Mouse (Mus musculus) heart, postnatal 36 days (tissue): Measurements from ENCODE around the gene Pcbp3. TPM values are rescaled to one million over a fixed set of nuclear protein-coding genes. Genes with fewer than 3 reads are reported as not detected.

ENCODE experiments used
- DNase-seq, 2 experiments: peaks; one replicate each; pipeline ENCODE4 v3.0.0; 2021 to 2022
- intact Hi-C: fragments of 180-260 bp; cut with DNase I; formaldehyde crosslinking; loops from one replicate; pipeline ENCODE4 v1.15.1; 2025
- total RNA-seq, 2 experiments: library from RNA; stranded (reverse); gene quantifications; 2 replicates each; pipeline ENCODE4 v1.2.3; 2021

The Pcbp3 gene
- total RNA-seq, 2 experiments from 2014 or later, result 2.4 to 4.9 TPM

DNA sequence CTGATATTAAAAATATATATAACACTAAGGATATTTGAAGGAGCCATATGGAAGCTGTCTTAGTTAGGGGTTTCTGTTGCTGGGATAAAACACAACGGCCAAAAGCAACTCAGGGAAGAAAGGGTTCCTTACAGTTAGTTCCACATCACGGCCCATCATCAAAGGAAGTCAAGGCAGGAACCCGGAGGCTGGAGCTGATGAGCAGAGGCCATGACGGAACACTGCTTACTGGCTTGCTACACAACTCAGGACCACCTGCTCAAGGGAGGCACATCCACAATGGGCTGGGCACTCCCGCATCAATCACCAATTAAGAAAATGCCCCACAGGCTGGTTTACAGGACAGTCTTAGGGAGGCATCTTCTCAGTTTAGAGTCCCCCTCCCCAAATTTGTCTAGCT lies 26.9 kb downstream of the Pcbp3 start:
- no peak for DNase-seq
- intact Hi-C loops, result no loop called here

DNA sequence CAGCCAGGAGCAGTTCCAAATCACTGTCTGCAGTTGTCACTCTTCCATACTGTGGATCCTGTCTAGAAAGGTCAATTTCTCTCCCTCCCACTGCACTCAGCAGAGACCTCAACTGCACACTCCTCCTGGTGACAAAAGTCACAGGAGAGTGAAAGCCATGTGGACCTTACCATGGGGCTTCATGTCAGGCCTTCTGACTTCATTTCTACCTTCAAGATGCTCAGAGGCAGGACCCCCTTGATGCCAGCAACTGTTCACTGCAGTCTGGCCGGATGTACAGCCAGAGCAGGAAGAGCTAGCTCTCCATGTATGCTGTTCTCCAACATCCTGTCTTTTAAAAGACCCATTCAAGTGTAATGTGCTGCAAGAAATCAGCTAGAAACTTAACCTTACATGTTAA lies 29.9 kb downstream of the Pcbp3 start:
- intact Hi-C loops, result no loop called here
- no peak for DNase-seq

DNA sequence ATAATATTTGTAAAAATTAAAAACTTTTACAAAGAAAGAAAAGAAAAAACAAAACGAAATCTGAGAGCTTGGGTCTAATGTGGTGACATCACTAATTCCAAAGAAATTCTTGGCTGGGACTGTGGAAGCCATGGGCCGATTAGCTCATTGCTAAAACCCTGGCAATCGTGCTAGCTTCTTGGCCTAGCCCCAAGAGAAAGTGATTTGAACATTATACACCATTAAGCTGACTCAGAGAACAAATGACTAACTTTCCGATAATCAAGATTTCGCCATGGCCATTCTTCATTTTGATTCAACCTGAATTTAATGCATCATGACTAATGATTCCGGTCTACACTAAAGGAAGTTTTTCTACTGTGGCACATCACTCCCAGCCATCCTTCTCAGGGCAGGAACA lies 30.6 kb downstream of the Pcbp3 start:
- DNase-seq, result peak; percentile 55 to 72
- intact Hi-C loops, result no loop called here

DNA sequence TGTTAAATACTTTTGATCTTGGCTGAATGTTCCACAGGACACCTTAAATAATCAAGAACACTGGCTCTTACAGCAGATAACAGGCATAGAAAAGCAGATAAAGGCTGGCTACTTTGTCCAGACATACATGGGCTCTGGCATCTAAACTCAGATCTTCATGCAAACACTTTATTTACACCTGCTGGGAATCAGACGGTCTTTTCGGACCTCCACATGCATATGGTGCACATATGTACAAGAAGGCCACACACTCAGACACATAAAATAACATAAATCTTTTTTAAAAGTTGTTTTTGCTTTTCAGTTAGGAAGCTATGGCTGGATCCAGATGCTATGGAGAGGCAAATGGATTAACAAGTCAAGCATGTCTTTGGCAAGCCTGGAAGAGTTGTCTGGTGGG lies 37.2 kb downstream of the Pcbp3 start:
- no peak for DNase-seq
- intact Hi-C loops, result no loop called here

DNA sequence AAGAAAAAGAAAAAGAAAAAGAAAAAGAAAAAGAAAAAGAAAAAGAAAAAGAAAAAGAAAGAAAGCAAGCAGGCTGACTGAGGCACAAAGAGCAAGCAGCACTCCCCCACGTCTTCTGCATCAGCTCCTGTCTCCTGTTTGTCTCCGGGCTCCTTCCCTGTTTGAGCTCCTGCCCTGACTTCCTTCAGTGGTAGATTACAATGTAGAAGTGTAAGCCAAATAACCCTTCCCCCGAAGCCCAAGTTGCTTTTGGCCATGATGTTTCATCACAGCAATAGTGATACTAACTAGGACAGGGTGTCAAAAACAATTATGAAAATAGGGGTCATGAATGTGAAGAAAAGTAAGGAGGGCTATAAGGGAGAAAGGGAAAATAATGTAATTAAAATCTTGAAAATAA lies 43.6 kb downstream of the Pcbp3 start:
- no peak for DNase-seq
- intact Hi-C loops, result no loop called here

DNA sequence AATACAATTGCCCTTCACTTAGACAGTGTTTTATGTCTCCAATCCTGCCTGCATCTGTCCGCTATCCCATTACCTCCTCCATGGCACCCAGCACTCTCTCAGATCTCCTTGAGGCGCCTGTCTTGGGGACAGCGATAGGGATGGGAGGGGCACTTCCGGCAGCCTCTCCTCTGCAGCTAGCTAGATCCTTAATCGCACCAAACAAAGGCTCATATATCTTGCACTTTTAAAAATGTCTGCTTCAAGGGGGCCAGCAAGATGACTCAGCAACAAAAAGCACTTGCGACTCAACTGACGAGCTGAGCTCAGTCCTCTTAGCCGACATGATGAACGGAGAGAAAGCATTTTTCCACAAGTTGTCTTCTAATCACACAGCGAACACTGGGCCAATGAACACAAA lies 55.3 kb downstream of the Pcbp3 start:
- intact Hi-C loops, result loop anchor here (5.0 kb wide), 1 partner anchor 56 kb away; the partner anchor contains the start of gene Pcbp3
- DNase-seq, result no peak

DNA sequence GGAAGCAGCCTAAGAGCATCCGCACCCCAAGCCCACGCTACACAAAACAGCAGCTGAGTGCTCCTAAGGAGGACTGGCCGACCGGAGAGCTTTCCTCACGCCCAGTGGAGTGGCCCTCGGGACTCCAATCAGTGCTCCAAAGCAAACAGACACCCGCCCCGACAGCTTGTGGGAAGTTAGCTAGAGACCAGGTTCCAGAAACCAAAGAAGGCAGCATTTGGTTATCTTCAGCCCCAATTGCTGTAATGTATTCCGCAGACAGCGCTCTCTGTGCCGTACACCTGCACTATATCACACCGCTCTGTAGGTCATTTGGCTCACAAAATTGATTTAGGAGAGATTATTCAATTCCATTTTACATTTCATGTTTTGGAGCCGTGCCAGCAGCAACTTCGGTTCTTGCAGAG lies 55.7 kb downstream of the Pcbp3 start:
- peak; percentile 36 to 55 for DNase-seq
- intact Hi-C loops, result loop anchor here (5.0 kb wide), 1 partner anchor 56 kb away; the partner anchor contains the start of gene Pcbp3

DNA sequence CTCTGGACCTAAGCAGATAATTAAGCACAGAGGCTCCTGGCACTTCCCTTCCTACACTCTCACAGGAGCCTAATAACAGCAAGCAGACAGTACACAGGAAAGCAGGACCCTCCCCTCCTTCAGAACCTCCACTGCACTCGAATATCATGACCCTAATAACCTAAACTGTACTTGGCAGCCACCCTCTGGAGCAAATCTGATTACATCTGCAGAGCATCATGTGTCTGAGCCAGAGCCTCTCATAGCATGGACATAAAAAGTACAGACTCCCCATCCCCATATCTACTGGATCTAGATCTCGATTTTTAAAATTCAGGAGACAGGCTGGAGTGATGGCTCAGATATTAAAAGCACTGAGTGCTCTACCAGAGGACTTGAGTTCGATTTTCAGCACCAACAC lies 58.0 kb downstream of the Pcbp3 start:
- intact Hi-C loops, result no loop called here

DNA sequence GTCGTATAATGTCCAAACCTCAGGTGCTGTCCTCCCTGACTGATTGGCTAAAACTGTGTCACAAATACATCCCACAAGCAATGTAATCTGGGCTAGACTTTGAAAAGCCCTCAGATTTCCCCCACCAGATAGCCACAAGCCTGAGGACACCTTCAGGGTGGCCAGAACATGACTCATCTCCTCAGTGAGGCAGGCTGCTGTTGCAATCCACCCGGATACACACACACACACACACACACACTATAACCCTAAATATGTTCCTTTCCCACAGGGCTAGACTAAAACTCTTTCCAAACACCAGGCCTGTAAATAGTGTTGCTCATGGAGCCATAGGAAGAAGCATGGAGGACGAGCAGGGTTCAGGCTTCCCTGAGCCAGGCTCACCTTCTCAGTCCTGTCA lies 58.6 kb downstream of the Pcbp3 start:
- peak in 1 of 2 experiments; percentile 15 for DNase-seq

More for the DNA sequence above, 58.0 kb downstream of the Pcbp3 start:
- no peak for DNase-seq

DNA sequence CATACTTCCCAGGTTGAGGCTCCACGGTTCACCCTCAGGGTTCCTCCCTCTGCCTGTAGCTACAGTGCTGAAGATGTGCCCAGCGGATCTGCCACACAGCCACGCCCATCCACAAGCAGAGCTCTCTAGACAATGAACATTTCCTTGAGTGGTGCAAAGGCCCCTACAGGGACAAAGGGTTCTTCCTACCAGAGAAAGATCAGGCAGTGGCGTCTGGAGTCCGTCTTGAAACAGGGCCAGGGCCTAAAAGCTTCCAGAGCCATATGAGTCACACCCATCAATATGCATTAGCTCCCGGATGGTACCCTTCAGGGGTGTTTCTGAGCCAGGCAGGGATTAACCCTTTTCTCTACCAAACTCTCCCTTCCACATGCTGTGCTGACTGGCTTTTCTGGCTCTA lies 59.1 kb downstream of the Pcbp3 start:
- intact Hi-C loops, result no loop called here
- peak; percentile 36 to 45 for DNase-seq

More for the DNA sequence above, 58.6 kb downstream of the Pcbp3 start:
- intact Hi-C loops, result no loop called here

DNA sequence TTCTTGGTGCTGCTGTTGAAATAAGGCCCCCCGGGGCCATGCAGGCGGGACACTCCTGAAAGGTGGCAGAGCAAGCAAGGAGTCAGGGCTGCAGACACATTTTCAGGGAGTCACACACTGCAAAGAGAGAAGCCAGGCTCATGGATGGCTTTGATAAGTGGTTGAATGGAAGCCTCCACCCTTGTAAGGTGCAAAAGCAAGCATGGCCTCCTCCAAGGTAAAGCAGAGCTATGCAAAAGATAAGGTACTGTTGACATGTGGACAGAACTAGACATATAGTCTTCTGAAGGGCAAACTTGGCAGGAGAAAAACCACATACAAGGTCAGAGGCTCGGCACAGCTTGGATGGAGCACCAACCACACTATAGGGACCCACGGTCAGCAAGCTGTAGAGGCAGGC lies 63.3 kb downstream of the Pcbp3 start:
- intact Hi-C loops, result no loop called here
- DNase-seq, result no peak

DNA sequence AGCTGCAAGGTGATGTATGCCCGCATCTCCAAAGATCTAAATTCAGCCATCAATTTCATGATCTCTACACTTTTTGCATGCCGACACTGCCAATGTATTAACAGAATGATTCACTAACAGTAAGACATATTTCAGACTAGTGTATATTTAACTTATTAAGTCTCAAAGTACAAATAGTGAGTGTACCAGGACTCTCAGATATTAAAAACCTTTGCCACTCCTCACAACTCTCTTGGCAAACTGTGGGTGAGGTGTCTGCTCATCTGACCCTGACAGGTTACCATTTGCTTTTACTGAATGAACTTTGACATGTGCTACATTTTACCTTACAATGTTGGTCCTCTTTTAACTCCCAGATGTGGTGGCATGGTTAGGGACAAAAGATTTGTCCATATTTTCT lies 70.2 kb downstream of the Pcbp3 start:
- intact Hi-C loops, result no loop called here
- DNase-seq, result no peak

DNA sequence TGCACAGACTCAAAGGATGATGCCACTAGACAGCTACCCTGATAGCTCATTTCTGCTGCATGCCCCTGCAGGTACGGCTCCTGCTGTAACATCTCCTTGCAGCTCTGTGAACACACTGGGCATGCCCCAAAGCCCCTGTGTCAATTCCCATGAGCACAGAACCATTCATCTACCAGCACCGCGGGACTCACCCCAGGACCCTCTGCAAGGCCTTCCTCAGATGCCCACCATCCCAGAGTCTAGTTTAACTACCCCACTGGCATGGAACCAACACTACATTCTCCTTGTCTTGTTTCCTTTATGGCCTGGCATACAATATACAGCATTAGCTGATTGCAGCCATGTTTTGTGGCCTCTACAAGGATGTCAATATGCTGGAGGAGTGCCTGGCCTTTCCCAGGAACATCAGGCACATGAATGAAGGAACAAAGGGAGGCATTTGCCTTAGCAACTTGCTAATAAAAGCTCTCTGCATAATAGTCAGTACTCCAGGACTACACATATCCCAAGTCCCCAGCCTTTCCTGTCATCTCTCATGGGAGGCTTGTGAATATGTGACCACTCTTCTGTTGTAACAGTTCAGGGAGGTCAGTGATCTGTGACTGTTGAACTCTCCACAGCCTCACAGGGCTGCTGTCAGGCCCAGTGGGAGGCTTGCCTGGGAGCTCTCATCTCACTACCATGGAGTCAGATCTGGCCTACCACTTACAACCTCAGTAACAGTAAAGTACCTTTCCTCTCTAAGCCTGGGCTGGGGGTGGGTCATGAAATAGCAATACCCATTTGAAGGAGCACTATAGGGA lies 78.0 kb downstream of the Pcbp3 start:
- intact Hi-C loops, result no loop called here
- DNase-seq, result no peak

DNA sequence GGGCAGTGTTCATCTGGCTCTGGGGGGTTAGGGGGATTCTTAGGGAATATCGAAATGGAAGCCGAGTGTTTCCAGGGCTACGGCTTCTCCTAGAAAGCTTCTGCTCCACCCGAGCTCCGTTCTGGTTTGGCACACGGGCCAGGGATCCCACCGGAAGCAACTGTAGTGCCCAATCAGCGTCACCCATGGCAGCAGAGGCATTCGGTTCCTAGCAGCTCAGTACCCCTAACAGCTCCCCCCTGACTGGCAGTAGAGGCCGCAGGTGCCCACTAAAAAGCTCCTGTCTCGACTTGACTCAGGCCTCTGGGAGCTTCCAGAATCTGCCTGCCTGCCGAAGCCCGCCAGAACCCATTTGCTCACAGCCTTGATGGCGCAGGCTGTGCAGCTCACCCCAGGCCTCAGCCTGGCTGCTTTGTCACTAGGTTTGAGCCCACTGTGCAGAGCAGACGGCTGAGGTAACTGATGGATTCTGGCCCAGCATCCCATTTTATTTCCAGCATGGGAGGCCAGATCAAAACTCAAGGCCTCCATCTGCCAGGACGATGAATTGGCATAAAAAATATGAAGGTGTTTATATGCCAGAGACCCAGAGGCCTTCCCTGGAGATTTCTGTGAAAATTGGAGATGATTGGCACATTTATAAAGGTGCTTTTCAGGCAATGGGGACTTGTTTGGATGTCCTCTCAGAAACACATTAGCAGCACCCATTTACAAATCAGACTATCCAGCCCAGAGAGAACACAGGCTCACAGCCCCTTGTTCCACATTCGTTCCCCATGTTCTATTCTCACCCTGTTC lies 78.8 kb downstream of the Pcbp3 start:
- no peak for DNase-seq
- intact Hi-C loops, result no loop called here

DNA sequence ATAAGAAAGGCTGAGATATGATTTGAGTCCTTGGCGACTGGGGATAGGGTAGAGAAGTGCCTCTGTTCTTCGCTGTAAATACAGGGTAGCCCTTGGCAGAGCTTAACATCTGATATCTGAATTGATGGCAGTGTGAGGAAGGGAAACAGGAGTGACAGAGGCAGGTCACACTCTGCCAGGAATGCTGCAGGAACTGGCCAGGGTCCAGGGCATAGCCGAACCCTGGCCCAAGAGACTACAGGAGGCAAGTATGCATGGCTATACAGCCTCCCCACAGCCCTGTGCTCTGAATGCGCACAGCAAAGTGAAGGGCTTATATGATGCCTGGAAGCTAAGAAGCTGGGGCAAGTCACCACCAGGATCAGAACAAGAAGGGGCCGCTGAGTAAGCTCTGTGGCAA lies 79.8 kb downstream of the Pcbp3 start:
- no peak for DNase-seq
- intact Hi-C loops, result no loop called here

DNA sequence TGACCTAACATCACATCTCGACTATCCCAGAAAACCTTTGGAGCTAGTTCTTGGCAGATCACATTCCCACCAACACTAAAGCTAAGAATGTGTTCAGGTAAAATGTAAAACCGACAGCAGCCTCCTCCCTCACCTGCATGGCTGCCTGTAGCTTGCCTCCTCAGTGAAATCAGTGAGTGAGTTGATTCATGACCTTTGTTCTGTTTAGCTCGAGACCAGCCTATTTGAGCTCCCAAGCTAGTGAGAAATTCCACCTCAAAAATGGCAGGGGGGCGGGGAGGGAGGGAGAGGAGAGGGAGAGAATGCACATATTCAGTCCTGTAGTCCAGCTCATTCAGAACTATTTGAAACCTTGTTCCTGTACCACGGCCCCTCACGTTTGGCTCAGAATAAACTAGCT lies 86.4 kb downstream of the Pcbp3 start:
- intact Hi-C loops, result no loop called here
- DNase-seq, result no peak

DNA sequence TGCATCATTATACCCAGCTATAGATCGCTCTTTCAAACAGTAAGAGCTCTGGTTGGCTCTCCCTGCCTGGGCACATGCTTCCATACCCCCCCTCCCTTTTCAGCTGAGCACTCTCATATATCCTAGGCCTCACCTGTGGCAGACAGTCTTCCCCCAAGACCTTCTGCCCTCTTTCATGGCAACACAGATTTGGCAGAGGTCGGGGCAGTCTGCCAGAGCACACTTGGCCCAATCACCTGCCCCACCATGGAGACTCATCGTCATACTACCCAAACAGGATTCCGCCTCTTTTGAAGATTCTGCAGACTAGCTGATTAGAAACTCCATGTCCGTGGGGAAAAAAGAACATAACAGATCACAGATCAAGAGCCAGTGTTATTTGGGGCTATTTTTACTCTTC lies 86.8 kb downstream of the Pcbp3 start:
- intact Hi-C loops, result no loop called here
- DNase-seq, result no peak

DNA sequence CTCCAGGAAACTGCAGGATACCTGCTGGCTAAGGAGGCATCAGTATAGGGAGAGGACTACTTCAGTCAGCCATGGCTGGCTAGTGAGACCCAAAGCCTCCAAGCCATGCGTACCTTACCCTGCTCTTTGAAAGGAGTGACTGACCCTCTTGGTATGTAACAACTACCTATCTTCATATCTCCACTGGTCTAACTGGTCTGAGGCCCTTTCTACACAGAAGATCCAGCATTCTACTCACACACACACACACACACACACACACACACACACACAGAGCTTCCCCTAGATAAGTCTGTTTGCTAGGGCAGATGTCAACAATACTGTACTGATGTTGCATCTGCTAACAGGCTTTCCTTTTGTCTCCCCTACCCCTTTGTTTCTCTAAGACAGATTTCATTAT lies 87.3 kb downstream of the Pcbp3 start:
- no peak for DNase-seq
- intact Hi-C loops, result no loop called here

DNA sequence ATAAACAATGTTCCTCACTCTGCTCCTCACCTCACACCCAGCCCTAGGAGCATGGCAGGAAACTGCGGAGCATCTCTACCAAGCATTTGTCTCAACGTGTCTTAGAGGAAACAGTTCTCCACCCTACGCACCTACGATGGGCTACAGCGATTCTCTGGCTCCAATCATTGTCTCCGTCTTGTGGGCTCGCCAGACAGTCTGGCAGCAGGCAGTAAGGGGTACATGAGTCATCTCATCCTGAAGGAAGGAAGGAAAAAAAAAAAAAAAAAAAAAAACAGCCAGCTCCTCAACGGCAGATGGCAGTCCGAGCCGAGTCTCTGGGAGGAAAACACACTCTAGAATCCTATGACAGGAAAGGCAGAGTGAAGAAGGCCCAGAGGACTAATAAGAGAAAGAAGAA lies 87.7 kb downstream of the Pcbp3 start:
- DNase-seq, result no peak

DNA sequence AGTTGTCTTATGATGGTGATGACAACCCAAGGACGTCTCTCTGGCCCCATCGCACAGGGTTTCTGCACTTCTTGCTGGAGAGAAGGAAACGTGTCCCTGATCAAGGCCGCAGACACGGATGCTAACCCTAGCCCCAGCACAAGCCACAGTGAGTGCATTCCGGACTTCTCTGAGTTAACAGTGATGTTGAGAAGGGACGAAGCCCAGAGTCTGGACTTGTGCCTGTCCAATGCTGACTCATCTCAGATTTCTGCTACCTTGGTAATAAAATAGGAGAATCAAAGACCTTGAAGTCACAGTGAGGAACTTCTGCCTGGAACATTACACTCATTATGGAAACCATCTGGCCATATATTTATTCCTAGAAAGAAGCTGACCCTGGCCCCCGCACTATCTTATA lies 89.0 kb downstream of the Pcbp3 start:
- DNase-seq, result no peak
- intact Hi-C loops, result no loop called here

More for the DNA sequence above, 87.7 kb downstream of the Pcbp3 start:
- intact Hi-C loops, result no loop called here

DNA sequence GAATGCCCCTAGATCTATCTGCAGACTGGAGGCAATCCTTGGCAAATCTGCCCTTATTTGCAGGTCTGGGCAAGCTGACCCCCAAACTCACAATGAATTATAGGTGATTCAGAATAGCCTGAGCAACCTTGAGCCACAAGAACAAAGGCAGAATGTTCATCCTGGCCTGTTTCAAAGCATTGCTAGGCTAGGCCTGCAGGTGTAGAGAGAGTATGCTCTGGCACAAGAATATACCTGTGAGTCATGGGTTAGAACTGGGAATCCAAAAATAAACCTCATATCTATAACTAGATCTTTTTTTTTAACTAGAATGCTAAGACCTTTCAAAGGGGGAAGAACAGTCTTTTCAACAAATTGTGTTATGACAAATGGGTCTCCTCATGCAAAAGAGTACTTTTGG lies 95.8 kb downstream of the Pcbp3 start:
- intact Hi-C loops, result no loop called here
- no peak for DNase-seq

DNA sequence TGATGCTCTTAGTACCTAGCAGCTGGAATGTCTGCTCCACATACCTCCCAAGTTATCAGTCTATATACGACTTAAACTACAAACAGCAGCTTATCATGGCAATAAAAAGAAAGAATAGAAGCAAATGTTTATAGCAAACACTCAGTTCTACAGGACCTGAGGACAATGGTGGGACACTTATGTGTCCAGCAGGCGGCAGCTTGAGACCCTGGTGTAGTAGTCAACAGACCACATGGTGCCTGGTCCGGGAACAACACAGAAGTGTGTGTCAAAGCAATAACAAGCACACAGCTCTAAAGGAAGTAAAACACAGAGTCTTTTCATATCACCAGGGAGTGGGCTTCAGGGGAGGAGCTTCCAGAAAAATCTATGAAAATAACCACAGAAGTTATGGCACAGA lies 100.7 kb downstream of the Pcbp3 start:
- intact Hi-C loops, result no loop called here
- no peak for DNase-seq
